Mouse (Mus musculus): ENCODE data around the gene Pex14.

The Pex14 gene

GRCm38 (mm10) chr4:149057470-149057869 is 42.2 kb downstream of the Pex14 start:
- no peak for DNase-seq (ENCODE audit: low read depth, low spot score)

- no peak for DNase-seq (ENCODE audit: low read depth, low spot score)
Measured at GRCm38 (mm10) chr4:149056957-149057356, 42.7 kb downstream of the Pex14 start.

- no peak for DNase-seq (ENCODE audit: low read depth, low spot score)
Measured at GRCm38 (mm10) chr4:149055847-149056246, 43.8 kb downstream of the Pex14 start.

GRCm38 (mm10) chr4:149049351-149050159 is 50.1 kb downstream of the Pex14 start:
- no peak for DNase-seq (ENCODE audit: low read depth, low spot score)

GRCm38 (mm10) chr4:149048625-149049228 is 50.9 kb downstream of the Pex14 start:
- no peak for DNase-seq (ENCODE audit: low read depth, low spot score)

- peak; percentile 30 for DNase-seq (ENCODE audit: low read depth, low spot score)
Measured at GRCm38 (mm10) chr4:149047360-149047759, 52.3 kb downstream of the Pex14 start.

- no peak for DNase-seq (ENCODE audit: low read depth, low spot score)
Measured at GRCm38 (mm10) chr4:149045885-149046284, 53.8 kb downstream of the Pex14 start.

- no peak for DNase-seq (ENCODE audit: low read depth, low spot score)
Measured at GRCm38 (mm10) chr4:149040289-149040688, 59.4 kb downstream of the Pex14 start.

GRCm38 (mm10) chr4:149037706-149038105 is 62.0 kb downstream of the Pex14 start:
- no peak for DNase-seq (ENCODE audit: low read depth, low spot score)

- no peak for DNase-seq (ENCODE audit: low read depth, low spot score)
Measured at GRCm38 (mm10) chr4:149036592-149036991, 63.1 kb downstream of the Pex14 start.

- DNase-seq (ENCODE audit: low read depth, low spot score): no peak
Measured at GRCm38 (mm10) chr4:149031507-149031906, 68.2 kb downstream of the Pex14 start.

GRCm38 (mm10) chr4:149027571-149027970 is 72.1 kb downstream of the Pex14 start:
- DNase-seq (ENCODE audit: low read depth, low spot score): no peak

- DNase-seq (ENCODE audit: low read depth, low spot score): no peak
Measured at GRCm38 (mm10) chr4:149025242-149025641, 74.4 kb downstream of the Pex14 start.

- DNase-seq (ENCODE audit: low read depth, low spot score): no peak
Measured at GRCm38 (mm10) chr4:149021021-149021420, 78.7 kb downstream of the Pex14 start.

- DNase-seq (ENCODE audit: low read depth, low spot score): no peak
Measured at GRCm38 (mm10) chr4:149019456-149019855, 80.2 kb downstream of the Pex14 start.

- no peak for DNase-seq (ENCODE audit: low read depth, low spot score)
Measured at GRCm38 (mm10) chr4:149006756-149007155, 92.9 kb downstream of the Pex14 start.

GRCm38 (mm10) chr4:149006107-149006506 is 93.6 kb downstream of the Pex14 start:
- DNase-seq (ENCODE audit: low read depth, low spot score): no peak

- DNase-seq (ENCODE audit: low read depth, low spot score): no peak
Measured at GRCm38 (mm10) chr4:149002441-149003093, 97.1 kb downstream of the Pex14 start.

- no peak for DNase-seq (ENCODE audit: low read depth, low spot score)
Measured at GRCm38 (mm10) chr4:149001515-149001914, 98.2 kb downstream of the Pex14 start.

GRCm38 (mm10) chr4:149000746-149001145 is 98.9 kb downstream of the Pex14 start:
- no peak for DNase-seq (ENCODE audit: low read depth, low spot score)

- DNase-seq (ENCODE audit: low read depth, low spot score): no peak
Measured at GRCm38 (mm10) chr4:148993948-148994347, 105.7 kb downstream of the Pex14 start.

GRCm38 (mm10) chr4:148990038-148990437 is 109.6 kb downstream of the Pex14 start:
- DNase-seq (ENCODE audit: low read depth, low spot score): no peak
